Mouse (Mus musculus) heart, adult 2 months (tissue): ENCODE measurements at regions not wholly inside any gene's neighbourhood (a gene's known extent, or its start where the extent isn't known, plus 50 kb on each side); places are given as distances from the start of the nearest gene placed in this dataset.

Source experiments
- DNase-seq, 2 experiments: peaks; one replicate each; pipeline ENCODE4 v3.0.0; 2021
- H3K27ac ChIP-seq: fragments of 200-600 bp; 2 replicates; pipeline ENCODE4 v1.8.1; 2022
- H3K27me3 ChIP-seq: fragments of 200-500 bp; 2 replicates; pipeline ENCODE4 v1.6.1; 2012; ENCODE audit warnings: mild to moderate bottlenecking, low read length, inconsistent platforms, mixed read lengths; ENCODE audit not compliant: control insufficient read depth, insufficient read depth
- H3K36me3 ChIP-seq: fragments of 200-500 bp; 2 replicates; pipeline ENCODE4 v1.6.1; 2012; ENCODE audit warnings: low read length, inconsistent platforms; ENCODE audit not compliant: control insufficient read depth, insufficient read depth
- H3K4me1 ChIP-seq: fragments of 200-500 bp; 2 replicates; pipeline ENCODE4 v1.6.1; 2011; ENCODE audit warnings: low read length; ENCODE audit not compliant: control insufficient read depth, insufficient read depth
- H3K4me3 ChIP-seq: fragments of 200-600 bp; 2 replicates; pipeline ENCODE4 v1.8.1; 2022
- H3K79me2 ChIP-seq: fragments of 200-500 bp; replicated peaks from 2 replicates; pipeline ENCODE4 v1.6.1; 2012; ENCODE audit warnings: mild to moderate bottlenecking, inconsistent platforms, low read length, moderate library complexity, mixed read lengths; ENCODE audit not compliant: control insufficient read depth, insufficient read depth
- H3K9ac ChIP-seq: fragments of 200-500 bp; 2 replicates; pipeline ENCODE4 v1.6.1; 2012; ENCODE audit warnings: low read depth, mild to moderate bottlenecking, control low read depth, inconsistent platforms, low read length, mixed read lengths
- CTCF ChIP-seq: fragments of 200-600 bp; IDR thresholded peaks from 2 replicates; pipeline ENCODE4 v1.8.1; 2022; ENCODE audit warnings: antibody characterized with exemption, mild to moderate bottlenecking, moderate library complexity
- EP300 ChIP-seq: fragments of 200-500 bp; IDR thresholded peaks from 2 replicates; pipeline ENCODE4 v1.6.1; 2011; ENCODE audit warnings: low read depth, low read length, control low read depth; ENCODE audit not compliant: insufficient read depth
- POLR2A ChIP-seq: fragments of 200-500 bp; IDR thresholded peaks from 2 replicates; pipeline ENCODE4 v1.6.1; 2011; ENCODE audit warnings: mild to moderate bottlenecking, low read depth, low read length, control low read depth; ENCODE audit not compliant: insufficient read depth
- WGBS: fragments of 180-500 bp; shearing (Covaris S2); methylation state at CpG from one replicate; pipeline ENCODE4 v1.1.7; 2018; 5-methylcytosine and 5-hydroxymethylcytosine counted together
- intact Hi-C: fragments of 180-260 bp; cut with DNase I; formaldehyde crosslinking; loops from one replicate; pipeline ENCODE4 v1.15.1; 2025

DNA sequence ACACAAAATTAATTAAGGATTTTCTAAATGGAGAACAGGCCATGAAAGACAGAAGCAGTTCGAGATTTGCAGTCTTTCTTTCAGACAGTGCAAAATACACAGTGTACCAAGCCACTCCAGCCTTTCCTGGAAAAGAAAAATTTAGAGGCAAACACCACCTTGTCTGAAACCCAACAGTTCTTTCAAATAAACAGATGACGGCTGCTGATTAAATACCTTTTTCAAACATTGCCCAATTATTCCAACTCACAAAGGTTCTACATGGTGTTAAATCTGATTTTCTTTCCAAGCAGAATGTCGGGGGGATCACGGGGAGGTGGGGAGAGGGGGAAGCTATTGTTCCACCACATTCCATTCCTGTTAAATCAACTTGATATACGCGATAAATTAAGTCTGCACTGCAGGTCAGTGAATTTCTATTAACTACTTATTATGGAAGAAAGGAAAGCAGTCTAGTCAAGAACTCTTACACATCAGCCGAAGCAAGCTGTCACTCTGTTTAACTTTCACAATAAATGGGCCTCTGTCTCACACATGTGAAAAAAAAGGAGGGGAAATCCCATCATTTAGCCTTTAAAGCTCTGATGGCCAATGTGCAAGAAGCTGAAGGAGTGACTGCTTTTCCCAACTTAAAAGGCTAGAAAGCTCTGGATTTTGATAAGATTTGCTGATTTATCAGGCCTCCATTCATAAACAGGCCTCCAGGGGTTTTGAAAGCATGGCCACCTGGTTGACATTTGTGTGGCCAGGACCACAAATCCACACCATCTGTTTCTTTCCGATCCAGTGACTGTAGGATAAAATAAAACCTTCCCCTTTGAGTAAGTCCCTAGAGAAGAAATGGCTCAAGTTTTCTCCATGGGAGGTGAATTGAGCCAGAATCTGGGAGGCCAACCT, 165.4 kb downstream of the Nedd1 start:
- no peaks in the 10 kb centered on the region for H3K36me3 ChIP-seq
- no peak for TF ChIP-seq EP300
- no peak for TF ChIP-seq POLR2A
- TF ChIP-seq CTCF, result no peak
- no peak for DNase-seq
- intact Hi-C loops, result no loop called here
- WGBS, result 32% methylated on average over 8 of the region's 8 CpGs
- H3K79me2 ChIP-seq, result no peaks in the 10 kb centered on the region
- H3K27ac ChIP-seq, result no peak overlapping the region
- no peak overlapping the region for H3K4me3 ChIP-seq
- no peaks in the 10 kb centered on the region for H3K27me3 ChIP-seq
- no peaks in the 10 kb centered on the region for H3K4me1 ChIP-seq
- no peak overlapping the region for H3K9ac ChIP-seq

DNA sequence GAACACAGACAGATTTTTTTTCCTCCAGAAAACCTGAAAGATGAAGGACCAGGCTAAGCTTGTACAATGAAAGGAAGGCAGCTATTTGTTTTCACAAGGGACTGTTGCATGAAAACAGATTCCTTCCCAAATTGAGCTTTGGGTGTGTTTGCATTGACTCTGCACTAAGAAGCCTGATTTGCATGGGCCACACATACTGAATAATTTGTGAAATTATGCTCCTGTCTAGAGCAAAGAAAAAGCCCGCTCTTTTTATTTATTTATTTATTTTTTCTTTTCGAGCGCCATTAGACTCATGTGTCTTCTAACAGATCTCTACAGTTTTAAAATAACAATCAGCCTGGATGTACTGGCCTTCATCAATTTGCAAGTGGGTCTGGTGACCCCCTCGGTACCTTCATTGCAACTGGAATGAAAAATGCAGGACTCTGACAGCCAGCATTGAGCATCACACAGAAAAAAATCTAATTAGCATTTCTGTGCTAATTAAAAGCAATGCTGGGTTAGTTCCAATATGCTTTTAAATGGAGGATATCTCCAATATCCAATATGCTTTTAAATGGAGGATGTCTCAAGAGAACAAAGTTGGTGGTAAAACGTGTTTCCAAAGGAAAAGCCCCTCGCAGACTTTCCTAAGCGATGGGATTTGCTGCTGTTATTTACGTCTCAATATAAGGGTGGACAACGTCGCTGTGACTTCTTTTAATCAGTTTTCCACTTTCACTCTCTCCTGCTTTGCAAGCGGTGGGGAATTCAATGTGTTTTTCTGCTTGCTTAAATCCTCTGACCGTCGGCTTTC, 166.3 kb downstream of the Nedd1 start:
- no peaks in the 10 kb centered on the region for H3K36me3 ChIP-seq
- no peaks in the 10 kb centered on the region for H3K27me3 ChIP-seq
- 75% methylated on average over 13 of the region's 13 CpGs for WGBS
- intact Hi-C loops, result no loop called here
- TF ChIP-seq POLR2A (no peak), CTCF (no peak), EP300 (no peak)
- no peak overlapping the region for H3K27ac ChIP-seq
- H3K79me2 ChIP-seq, result no peaks in the 10 kb centered on the region
- no peak overlapping the region for H3K4me3 ChIP-seq
- DNase-seq, result no peak
- no peaks in the 10 kb centered on the region for H3K4me1 ChIP-seq
- no peak overlapping the region for H3K9ac ChIP-seq

- Histone ChIP-seq H3K27ac (no peak overlapping the region), H3K36me3 (no peaks in the 10 kb centered on the region), H3K79me2 (no peaks in the 10 kb centered on the region), H3K4me3 (no peak overlapping the region), H3K4me1 (no peaks in the 10 kb centered on the region), H3K27me3 (no peaks in the 10 kb centered on the region), H3K9ac (no peak overlapping the region)
- intact Hi-C loops, result no loop called here
- WGBS, result 76% methylated on average over 3 of the region's 3 CpGs
- DNase-seq, result no peak
- TF ChIP-seq CTCF, result no peak
- no peak for TF ChIP-seq POLR2A
- no peak for TF ChIP-seq EP300
Measured at GRCm38 (mm10) chr10:92553966-92554365, 168.3 kb downstream of the Nedd1 start.

DNA sequence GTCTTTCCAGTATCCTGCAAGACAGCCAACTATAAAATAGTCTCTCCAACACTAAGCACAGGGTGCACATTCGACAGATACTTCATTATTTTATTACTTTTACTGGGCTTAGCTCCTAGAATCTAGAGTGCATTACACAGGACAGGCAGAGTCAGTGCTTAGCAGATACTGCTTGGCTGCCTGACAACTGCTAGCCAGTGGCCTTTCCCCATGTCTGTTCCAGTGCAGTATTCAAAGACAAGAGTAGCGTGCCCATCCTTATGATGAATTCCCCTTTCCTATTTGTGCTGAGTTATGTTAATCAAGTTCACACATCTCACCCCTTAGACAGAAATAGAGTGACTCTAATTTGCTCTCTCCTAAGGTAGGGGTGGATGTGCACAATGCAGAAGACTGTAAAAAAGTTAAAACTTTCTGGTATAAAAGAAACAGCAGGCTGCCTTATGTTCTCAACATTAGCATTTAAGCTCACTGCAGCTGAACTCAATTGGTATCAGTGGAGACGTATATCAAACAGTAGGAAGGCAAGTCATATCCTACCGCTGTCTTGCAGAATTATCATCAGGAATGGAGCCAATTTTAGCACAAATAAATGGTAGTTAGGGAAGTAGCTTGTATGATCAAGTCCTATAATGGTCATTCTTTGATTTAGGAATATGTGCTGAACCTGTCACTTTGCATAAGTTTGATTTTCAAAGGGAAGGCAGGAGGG, 173.2 kb downstream of the Nedd1 start:
- no peaks in the 10 kb centered on the region for H3K27me3 ChIP-seq
- no peaks in the 10 kb centered on the region for H3K79me2 ChIP-seq
- no peak overlapping the region for H3K9ac ChIP-seq
- no peak for TF ChIP-seq EP300
- TF ChIP-seq POLR2A, result no peak
- H3K4me1 ChIP-seq, result no peaks in the 10 kb centered on the region
- H3K27ac ChIP-seq, result no peak overlapping the region
- intact Hi-C loops, result no loop called here
- H3K4me3 ChIP-seq, result no peak overlapping the region
- WGBS, result 45% methylated on average over 4 of the region's 4 CpGs
- no peak for DNase-seq
- no peaks in the 10 kb centered on the region for H3K36me3 ChIP-seq

- intact Hi-C loops, result no loop called here
- Histone ChIP-seq H3K9ac (no peak overlapping the region), H3K4me1 (no peaks in the 10 kb centered on the region), H3K27ac (no peak overlapping the region), H3K79me2 (no peaks in the 10 kb centered on the region), H3K4me3 (no peak overlapping the region), H3K36me3 (no peaks in the 10 kb centered on the region), H3K27me3 (no peaks in the 10 kb centered on the region)
- DNase-seq, result no peak
- 58% methylated on average over 4 of the region's 4 CpGs for WGBS
- TF ChIP-seq EP300 (no peak), CTCF (no peak), POLR2A (no peak)
Measured at GRCm38 (mm10) chr10:92538433-92538832, 183.8 kb downstream of the Nedd1 start.

GRCm38 (mm10) chr10:92516886-92517285, 205.3 kb downstream of the Nedd1 start:
- DNase-seq, result no peak
- no peaks in the 10 kb centered on the region for H3K27me3 ChIP-seq
- intact Hi-C loops, result no loop called here
- H3K79me2 ChIP-seq, result no peaks in the 10 kb centered on the region
- no peaks in the 10 kb centered on the region for H3K4me1 ChIP-seq
- no peak for TF ChIP-seq CTCF
- TF ChIP-seq POLR2A, result no peak
- TF ChIP-seq EP300, result no peak
- H3K9ac ChIP-seq, result no peak overlapping the region
- H3K27ac ChIP-seq, result no peak overlapping the region
- H3K36me3 ChIP-seq, result no peaks in the 10 kb centered on the region
- H3K4me3 ChIP-seq, result no peak overlapping the region
- 74% methylated on average over 5 of the region's 5 CpGs for WGBS
